Mouse (Mus musculus) kidney, adult 11 months (tissue): Measurements from ENCODE around the gene Smarcd3.

Experiments used
- DNase-seq: peaks from one replicate; pipeline ENCODE4 v3.0.0; 2022

Gene Smarcd3

DNA sequence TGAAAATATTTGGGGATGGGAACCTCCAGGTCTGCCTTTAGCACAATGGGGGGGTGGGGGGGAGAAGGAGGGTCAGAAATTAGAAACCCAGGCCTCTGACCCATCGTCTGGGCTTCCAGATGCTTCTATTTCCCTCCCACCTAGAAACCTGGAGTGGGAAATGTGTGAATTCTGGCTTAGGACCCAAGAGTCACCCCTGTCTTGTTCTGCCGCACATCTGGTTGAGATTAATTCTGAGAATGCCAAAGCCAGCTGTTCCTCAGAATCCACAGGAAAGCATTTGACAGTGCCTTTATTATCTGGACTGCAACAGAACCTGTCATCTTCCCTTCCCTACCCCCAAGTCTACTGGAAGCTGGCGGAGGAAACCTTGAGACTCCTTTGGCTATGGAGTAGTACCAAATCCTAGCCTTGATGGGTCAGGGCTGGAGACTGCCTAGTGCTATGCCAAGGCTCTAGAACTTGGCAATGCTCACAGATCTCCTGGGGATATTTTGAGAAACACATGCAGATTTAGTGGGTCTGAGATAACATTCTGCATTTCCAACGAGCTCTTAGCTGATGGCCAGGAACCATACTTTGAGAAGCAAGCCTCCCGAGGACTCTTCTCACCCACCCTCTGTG lies 70.5 kb downstream of the Smarcd3 start:
- DNase-seq: no peak

GRCm38 (mm10) chr5:24551317-24551688 lies 72.9 kb downstream of the Smarcd3 start:
- no peak for DNase-seq

DNA sequence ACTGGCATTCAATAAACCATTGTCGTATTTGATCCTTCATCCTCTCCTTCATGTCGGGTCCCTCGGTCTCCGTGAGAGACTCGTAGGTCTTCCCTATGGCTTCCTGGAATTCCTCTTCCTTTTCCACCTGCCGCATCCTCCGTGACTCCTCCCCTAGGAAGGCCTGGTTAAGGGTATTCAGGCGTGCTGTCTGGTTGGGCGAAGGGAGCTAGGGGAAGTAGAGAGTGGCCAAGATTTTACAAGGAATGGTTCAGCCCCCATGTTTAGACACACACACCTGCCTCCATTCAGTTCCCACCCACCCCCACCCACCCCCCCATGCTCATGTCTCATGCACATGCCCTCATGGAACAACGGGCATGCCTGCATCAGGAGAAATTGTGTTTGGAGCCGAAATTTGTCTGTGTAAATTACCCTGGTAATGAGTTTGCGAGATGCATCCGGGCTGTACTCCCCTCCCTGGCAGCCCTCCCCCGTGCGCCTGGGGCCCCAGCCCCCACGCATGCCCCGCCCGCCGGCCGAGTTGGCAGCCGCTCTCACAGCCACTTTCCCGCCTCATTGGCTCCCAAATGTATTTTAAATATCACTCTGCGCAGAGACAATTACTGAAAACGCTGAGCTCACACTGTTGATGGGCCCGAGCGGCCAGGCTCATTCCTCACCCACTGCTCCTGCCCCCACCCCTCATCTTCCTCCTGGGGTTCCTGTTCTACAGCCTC lies 73.5 kb downstream of the Smarcd3 start:
- DNase-seq: peak; percentile 7

DNA sequence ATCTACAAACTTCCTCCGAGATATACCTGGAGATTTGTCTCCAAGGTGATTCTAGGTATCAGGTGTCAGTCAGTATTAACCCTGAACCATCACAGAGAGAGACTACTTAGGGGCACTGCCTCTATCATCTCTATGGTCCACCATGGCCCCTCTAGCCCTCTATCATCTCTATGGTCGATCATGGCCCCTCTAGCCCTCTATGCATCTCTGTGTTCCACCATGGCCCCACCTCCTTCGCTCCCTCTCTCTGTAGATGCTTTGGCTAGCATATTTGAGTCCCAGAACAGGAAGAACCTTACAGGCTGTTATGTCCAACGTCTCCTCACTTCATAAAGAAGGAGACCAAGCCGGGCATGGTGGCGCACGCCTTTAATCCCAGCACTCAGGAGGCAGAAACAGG lies 81.6 kb downstream of the Smarcd3 start:
- no peak for DNase-seq

- no peak for DNase-seq
Observed at GRCm38 (mm10) chr5:24541144-24541569, 83.1 kb downstream of the Smarcd3 start.
